Mouse (Mus musculus) kidney, adult 2 months (tissue): ENCODE measurements around the gene Ciz1.

Source experiments
- CTCF ChIP-seq: fragments of 200-500 bp; conservative IDR thresholded peaks from 2 replicates; pipeline ENCODE4 v1.5.1; 2011; ENCODE audit warnings: low read depth, mild to moderate bottlenecking, control low read depth, low read length, moderate library complexity, mixed read lengths; ENCODE audit not compliant: insufficient read depth, insufficient read length
- POLR2A ChIP-seq: fragments of 200-500 bp; IDR thresholded peaks from one replicate; pipeline ENCODE4 v1.6.1; 2011; ENCODE audit warnings: low read depth, low read length, control low read depth

DNA sequence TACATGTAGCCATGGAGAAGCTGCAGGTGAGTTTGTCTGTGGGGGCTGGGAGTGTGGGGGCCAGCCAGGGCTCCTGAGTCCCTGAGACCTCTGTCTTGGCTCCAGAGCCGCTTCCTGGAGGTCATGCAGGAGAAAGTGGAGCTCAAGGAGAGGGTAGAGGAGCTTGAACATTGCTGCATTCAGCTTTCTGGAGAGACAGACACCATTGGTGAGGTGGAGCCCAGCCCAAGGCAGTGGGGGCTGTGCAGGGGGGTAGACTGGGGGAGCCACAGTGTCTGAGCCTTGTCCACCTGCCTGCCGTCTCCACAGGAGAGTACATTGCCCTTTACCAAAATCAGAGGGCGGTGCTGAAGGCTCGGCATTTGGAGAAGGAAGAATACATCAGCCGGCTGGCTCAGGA is 46.5 kb upstream of the Ciz1 start:
- TF ChIP-seq POLR2A = no peak
- no peak for TF ChIP-seq CTCF
